Mouse (Mus musculus) hindbrain, embryonic 14.5 days (tissue): ENCODE results near the gene Ppp1r16b. TPM values are rescaled to one million over a fixed set of nuclear protein-coding genes. Genes with fewer than 3 reads are reported as not detected.
A peak's percentile ranks its signal among the peaks of the same experiment; 100 is the strongest.

Experiments used
- ATAC-seq: fragments of 200-750 bp; cut with Nextera tagmentation; 2 replicates; pipeline ENCODE4 v1.8.0; 2017; ENCODE audit warnings: moderate number of reproducible peaks, mild to moderate bottlenecking, moderate TSS enrichment, moderate library complexity; ENCODE audit not compliant: low FRiP score
- DNase-seq: peaks from one replicate; pipeline ENCODE4 v3.0.0-alpha.2; 2015; ENCODE audit warnings: low spot score
- H3K27ac ChIP-seq: fragments of 300-500 bp; sonication (generic); 2 replicates; pipeline ENCODE4 v1.5.1; 2014; ENCODE audit warnings: mild to moderate bottlenecking, moderate library complexity
- H3K27me3 ChIP-seq: fragments of 300-500 bp; sonication (generic); 2 replicates; pipeline ENCODE4 v1.6.1; 2014; ENCODE audit warnings: mild to moderate bottlenecking, low read length, mixed read lengths; ENCODE audit not compliant: control insufficient read depth, insufficient read depth
- H3K36me3 ChIP-seq: fragments of 300-500 bp; sonication (generic); replicated peaks from 2 replicates; pipeline ENCODE4 v1.6.1; 2014; ENCODE audit not compliant: control insufficient read depth, insufficient read depth
- H3K4me1 ChIP-seq: fragments of 300-500 bp; sonication (generic); replicated peaks from 2 replicates; pipeline ENCODE4 v1.6.1; 2014; ENCODE audit warnings: antibody characterized with exemption, low read length, mixed read lengths; ENCODE audit not compliant: control insufficient read depth, insufficient read depth
- H3K4me2 ChIP-seq: fragments of 300-500 bp; sonication (generic); replicated peaks from 2 replicates; pipeline ENCODE4 v1.6.1; 2014; ENCODE audit warnings: mild to moderate bottlenecking, moderate library complexity
- H3K4me3 ChIP-seq: fragments of 300-500 bp; sonication (generic); replicated peaks from 2 replicates; pipeline ENCODE4 v1.5.1; 2014; ENCODE audit warnings: mild to moderate bottlenecking, low read length
- H3K9ac ChIP-seq: fragments of 300-500 bp; sonication (generic); 2 replicates; pipeline ENCODE4 v1.6.1; 2014
- H3K9me3 ChIP-seq: fragments of 300-500 bp; sonication (generic); 2 replicates; pipeline ENCODE4 v1.6.1; 2016; ENCODE audit warnings: low read length; ENCODE audit not compliant: control insufficient read depth
- WGBS: fragments of 180-500 bp; shearing (Covaris S2); extraction: QIAGEN DNeasy Blood & Tissue Kit; methylation state at CpG from one replicate; pipeline ENCODE4 v1.1.7; 2014; 5-methylcytosine and 5-hydroxymethylcytosine counted together
- microRNA counts: library from miRNA; unstranded; fragments of <30 nt; microRNA quantifications from one replicate; lab custom pipeline; 2016
- microRNA-seq: library from miRNA; unstranded; fragments of <30 nt; microRNA quantifications from one replicate; pipeline ENCODE4, GENCODE M21; 2016
- polyA plus RNA-seq: library from polyadenylated mRNA; unstranded; fragments of >200 nt; fragmentation: Nextera tagmentation; extraction: Ambion mirVana; gene quantifications from 2 replicates; pipeline ENCODE4 v1.2.1, GENCODE M21; 2014

Ppp1r16b gene
- polyA plus RNA-seq, 1 experiment from 2014 or later: 20.0 TPM

DNA sequence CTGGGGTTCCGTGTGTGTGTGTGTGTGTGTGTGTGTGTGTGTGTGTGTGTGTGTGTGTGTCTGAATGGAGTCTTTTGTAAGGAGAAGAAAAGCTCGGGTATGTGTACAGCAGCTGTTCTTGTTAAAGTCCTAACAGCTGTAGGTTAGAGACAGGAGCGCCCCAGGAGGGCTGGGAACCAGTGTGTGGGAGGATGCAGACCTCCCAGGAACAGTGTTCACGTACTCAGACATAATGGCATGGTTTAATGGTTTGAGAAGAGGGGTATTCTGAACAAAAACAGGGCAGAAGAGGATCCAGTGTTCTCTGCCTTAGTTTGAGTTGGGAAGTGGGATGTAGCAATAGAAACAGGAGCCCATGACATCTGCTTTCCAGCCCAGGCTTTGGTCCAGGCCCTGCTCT lies 134.1 kb downstream of the Ppp1r16b start:
- no peak for DNase-seq
- H3K27ac ChIP-seq: no peak overlapping the region
- 38% methylated on average over 4 of the region's 4 CpGs for WGBS

DNA sequence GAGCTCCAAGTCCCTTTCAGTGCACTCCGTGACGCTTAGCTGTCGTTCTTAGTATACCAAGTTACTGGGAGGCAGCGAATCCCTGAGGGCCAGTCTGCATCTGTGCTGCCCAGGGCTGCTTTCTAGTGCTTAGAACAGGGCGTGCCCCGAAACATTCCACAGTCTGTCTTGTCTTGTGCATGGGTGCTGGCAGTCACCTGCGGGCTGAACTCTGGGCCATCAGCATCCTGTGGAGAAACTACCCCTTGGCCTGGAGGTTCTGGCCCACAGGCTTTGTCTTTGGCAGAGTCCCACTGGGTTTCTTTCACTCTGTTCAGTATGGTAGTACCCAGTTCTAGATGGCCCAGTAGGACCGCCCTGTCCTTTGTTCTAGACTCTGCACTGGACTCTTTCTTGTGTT lies 135.6 kb downstream of the Ppp1r16b start:
- DNase-seq (no peak), ATAC-seq (no peak)
- Histone ChIP-seq H3K27ac (no peak overlapping the region), H3K4me3 (no peak overlapping the region), H3K36me3 (peaks cover 21% of the 10 kb centered on the region), H3K4me2 (no peak overlapping the region), H3K9ac (no peak overlapping the region), H3K27me3 (no peaks in the 10 kb centered on the region), H3K9me3 (no peaks in the 10 kb centered on the region), H3K4me1 (no peaks in the 10 kb centered on the region)
- 94% methylated on average over 8 of the region's 8 CpGs for WGBS

More for the DNA sequence above, 134.1 kb downstream of the Ppp1r16b start:
- no peaks in the 10 kb centered on the region for H3K27me3 ChIP-seq
- no peaks in the 10 kb centered on the region for H3K9me3 ChIP-seq
- peaks cover 21% of the 10 kb centered on the region for H3K36me3 ChIP-seq
- H3K4me3 ChIP-seq: no peak overlapping the region
- no peaks in the 10 kb centered on the region for H3K4me1 ChIP-seq
- ATAC-seq: no peak
- H3K4me2 ChIP-seq: no peak overlapping the region
- H3K9ac ChIP-seq: no peak overlapping the region

DNA sequence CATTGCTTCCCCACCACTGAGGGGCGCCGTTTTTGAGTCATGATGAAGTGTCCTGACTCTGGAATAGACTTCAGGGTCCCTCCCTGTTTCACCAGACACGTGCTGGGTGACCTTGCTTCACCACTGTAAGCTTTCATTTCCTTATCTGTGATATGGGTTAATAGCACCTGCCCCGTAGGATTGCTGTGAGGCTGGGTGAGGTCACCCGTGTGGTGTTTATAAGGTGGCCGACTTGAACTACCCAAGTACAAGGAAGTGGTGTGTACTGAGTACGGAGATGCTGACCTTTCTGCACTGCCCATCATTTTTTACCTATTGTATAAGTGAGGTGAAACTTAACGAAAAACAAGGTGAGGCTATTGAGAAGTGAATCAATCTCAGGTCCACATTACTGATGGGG lies 138.4 kb downstream of the Ppp1r16b start:
- H3K4me1 ChIP-seq: no peaks in the 10 kb centered on the region
- no peak overlapping the region for H3K4me2 ChIP-seq
- WGBS: 94% methylated on average over 8 of the region's 8 CpGs
- H3K9me3 ChIP-seq: no peaks in the 10 kb centered on the region
- H3K4me3 ChIP-seq: no peak overlapping the region
- H3K9ac ChIP-seq: no peak overlapping the region
- ATAC-seq (no peak), DNase-seq (no peak)
- H3K27me3 ChIP-seq: no peaks in the 10 kb centered on the region
- H3K27ac ChIP-seq: no peak overlapping the region
- peaks cover 34% of the 10 kb centered on the region for H3K36me3 ChIP-seq

- Histone ChIP-seq H3K27ac (no peak overlapping the region), H3K27me3 (no peaks in the 10 kb centered on the region), H3K4me3 (no peak overlapping the region), H3K9me3 (no peaks in the 10 kb centered on the region), H3K4me2 (no peak overlapping the region), H3K4me1 (no peaks in the 10 kb centered on the region), H3K36me3 (peaks cover 33% of the 10 kb centered on the region), H3K9ac (no peak overlapping the region)
- ATAC-seq: no peak
- no peak for DNase-seq
These were observed 150.5 kb downstream of the Ppp1r16b start for GRCm38 (mm10) chr2:158815686-158816085.

MicroRNA genes within 50 kb of the gene (microRNA counts, 519-probe panel; counts per million panel counts)
- not detected for microRNA mmu-miR-3474 (lab: Ali Mortazavi, UCI)

Small RNA genes within 50 kb of the gene (microRNA-seq; reads per million reads assigned to microRNA genes)
- gene Gm26141 (not detected), gene Mir3474 (2.6 reads per million, percentile 9 among the genes with 10 or more reads in this experiment)

Other genes starting within 250 kb of the Ppp1r16b start
- gene Adig, start 162.8 kb upstream of the Ppp1r16b start, polyA plus RNA-seq: not detected in 2 replicates
- 1.5 TPM in 2 replicates for gene Arhgap40, start 152.6 kb upstream of the Ppp1r16b start, polyA plus RNA-seq
- 8.7 and 11.5 TPM in 2 replicates for gene Slc32a1, start 54.6 kb upstream of the Ppp1r16b start, polyA plus RNA-seq
- gene Actr5, start 40.5 kb upstream of the Ppp1r16b start, polyA plus RNA-seq: 14.6 TPM in 2 replicates
- 7.5 and 7.6 TPM in 2 replicates for gene Fam83d, start 102.7 kb downstream of the Ppp1r16b start, polyA plus RNA-seq
- 13.2 and 13.5 TPM in 2 replicates for gene Dhx35, start 129.4 kb downstream of the Ppp1r16b start, polyA plus RNA-seq